Mouse (Mus musculus): ENCODE measurements around the gene Rdh14.
A peak's percentile ranks its signal among the peaks of the same experiment; 100 is the strongest.

- TF ChIP-seq CTCF (IDR thresholded peaks at IDR 0.05; ENCODE audit: low read depth, low read length) (no peak), POLR2A (IDR thresholded peaks at IDR 0.05; ENCODE audit: borderline replicate concordance, low read depth, low read length) (peak; percentile 59; the same call in 1 of the 2 replicates)
Observed at GRCm38 (mm10) chr12:10390671-10391441, at the start of gene Rdh14.

All from bone marrow macrophage, adult 2 months (primary cell).